Mouse (Mus musculus): ENCODE data around the gene E2f1. TPM values are rescaled to one million over a fixed set of nuclear protein-coding genes. Genes with fewer than 3 reads are reported as not detected.

The E2f1 gene
- under 1 TPM; 0.28 to 0.64 TPM for total RNA-seq (2021)
- long read RNA-seq, experiment 1, partial matches to known transcripts, result 0 of 4 reads
- long read RNA-seq, experiment 1, other reads (novel, unspliced or antisense), result 0 of 4 reads
- long read RNA-seq, experiment 2, result 0 reads

DNA sequence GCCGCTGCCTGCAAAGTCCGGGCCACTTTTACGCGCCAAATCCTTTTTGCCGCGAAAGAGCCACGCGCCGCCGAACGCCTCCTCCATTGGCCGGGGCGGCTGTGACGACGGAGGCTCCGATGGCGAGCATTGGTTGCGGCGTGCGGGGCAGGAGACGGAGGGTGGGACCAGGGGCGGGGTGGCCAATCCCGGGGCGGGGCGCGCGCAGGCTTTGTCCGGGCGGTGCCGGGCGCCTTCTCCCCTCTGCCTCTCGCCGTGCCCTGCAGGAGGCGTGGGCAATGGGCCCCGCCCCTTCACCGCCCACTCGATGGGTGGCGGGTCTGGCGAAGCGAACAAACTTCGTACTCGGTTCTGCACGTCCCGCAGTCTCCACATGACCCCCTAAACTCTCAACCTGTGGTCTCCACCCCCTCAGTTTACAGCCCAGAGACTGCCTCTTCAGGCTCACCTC is at the start of gene E2f1:
Gene E2f1, minus strand, starts transcription at position 57 of the 451 bp plus-strand sequence.
- peak; percentile 33; the same call in 1 of the 2 replicates for TF ChIP-seq CTCF (IDR thresholded peaks at IDR 0.05)
- intact Hi-C loops (cut with DNase I), result no loop called here
- Histone ChIP-seq H3K27ac (peak within 1 kb of the TSS; percentile 59), H3K4me3 (peak within 1 kb of the TSS; percentile 84)
- DNase-seq, result peak; percentile 98

DNA sequence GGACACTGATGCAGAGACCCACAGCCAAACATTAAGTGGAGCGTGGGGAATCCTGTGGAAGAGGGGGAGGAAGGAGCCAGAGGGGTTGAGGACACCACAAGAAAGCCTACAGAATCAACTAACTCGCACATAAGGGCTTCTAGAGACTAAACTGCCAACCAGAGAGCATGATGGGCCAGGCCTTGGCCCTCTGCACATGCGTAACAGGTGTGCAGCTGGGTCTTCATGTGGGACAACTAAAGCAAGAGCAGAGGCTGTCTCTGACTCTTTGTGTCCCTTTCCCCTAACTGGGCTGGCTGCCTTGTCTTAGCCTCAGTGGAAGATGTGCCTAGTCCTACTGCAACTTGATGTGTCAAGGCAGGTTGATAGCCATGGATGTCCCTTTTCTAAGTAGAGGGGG is 47.4 kb upstream of the E2f1 start:
- H3K27ac ChIP-seq, result no peak overlapping the region
- DNase-seq, result no peak
- TF ChIP-seq CTCF (IDR thresholded peaks at IDR 0.05), result no peak
- intact Hi-C loops (cut with DNase I), result no loop called here
- no peak overlapping the region for H3K4me3 ChIP-seq

DNA sequence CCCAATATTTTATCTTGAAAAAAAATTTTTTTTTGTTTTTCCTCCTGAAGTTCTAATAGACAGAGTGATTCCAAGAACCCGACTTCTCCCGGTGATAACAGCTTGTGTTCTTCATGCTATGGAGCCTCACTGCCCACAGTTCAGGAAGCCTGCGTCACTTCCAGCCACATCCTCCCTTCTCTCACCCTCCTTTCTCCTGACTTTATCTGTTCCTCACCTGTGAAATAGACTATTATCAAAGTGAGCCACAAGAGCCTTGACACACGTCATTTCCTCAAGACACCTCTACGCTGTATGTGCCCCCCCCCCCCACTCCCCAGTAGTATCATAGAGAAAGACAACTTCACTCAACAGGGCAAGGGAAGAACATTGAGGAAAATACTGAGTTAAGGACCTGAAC is 46.0 kb upstream of the E2f1 start:
- no peak for TF ChIP-seq CTCF (IDR thresholded peaks at IDR 0.05)
- peak overlapping the region; percentile 61 for H3K4me3 ChIP-seq
- peak overlapping the region; percentile 97 for H3K27ac ChIP-seq
- no peak for DNase-seq
- intact Hi-C loops (cut with DNase I), result no loop called here

DNA sequence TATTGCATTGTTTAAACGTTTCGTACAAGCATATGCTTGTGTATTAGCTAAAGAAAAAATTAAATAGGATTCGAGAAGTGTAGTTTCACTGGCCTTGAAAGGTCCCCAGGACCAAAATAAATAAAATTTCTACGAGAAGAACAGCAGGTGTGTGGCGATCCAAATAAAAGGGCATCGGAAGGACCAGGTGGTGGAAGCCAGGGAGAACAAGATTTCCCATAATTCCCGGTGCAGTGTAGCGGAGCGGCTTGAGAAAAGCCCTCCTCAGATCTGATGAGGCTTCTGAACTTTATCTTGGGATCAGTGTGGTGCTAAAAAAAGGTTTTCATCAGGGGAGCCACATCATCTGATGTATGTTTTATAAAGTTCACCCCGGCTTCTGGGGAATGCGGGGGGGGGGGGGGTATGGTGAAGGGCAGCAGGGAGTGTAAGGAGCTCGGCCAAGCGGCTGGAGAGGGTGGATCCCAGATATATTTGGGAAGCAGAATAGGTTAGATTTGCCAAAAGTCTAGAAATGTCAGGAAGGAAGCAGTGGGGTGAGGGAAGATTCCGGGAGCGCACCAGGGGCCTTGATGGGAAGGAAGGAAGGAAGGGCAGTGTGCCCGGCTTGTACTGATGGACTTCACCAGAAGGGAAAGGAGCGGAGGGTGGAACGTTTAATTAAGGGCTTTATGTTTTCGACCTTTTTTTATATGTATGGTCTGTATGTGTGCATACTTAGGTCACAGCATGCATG is 45.3 kb upstream of the E2f1 start:
- TF ChIP-seq CTCF (IDR thresholded peaks at IDR 0.05), result no peak
- intact Hi-C loops (cut with DNase I), result loop anchor here (5.0 kb wide), 2 partner anchors 63 to 203 kb away; partner anchors contain the start of gene Actl10
- Histone ChIP-seq H3K4me3 (peak overlapping the region; percentile 61), H3K27ac (peak overlapping the region; percentile 97)
- DNase-seq, result no peak

DNA sequence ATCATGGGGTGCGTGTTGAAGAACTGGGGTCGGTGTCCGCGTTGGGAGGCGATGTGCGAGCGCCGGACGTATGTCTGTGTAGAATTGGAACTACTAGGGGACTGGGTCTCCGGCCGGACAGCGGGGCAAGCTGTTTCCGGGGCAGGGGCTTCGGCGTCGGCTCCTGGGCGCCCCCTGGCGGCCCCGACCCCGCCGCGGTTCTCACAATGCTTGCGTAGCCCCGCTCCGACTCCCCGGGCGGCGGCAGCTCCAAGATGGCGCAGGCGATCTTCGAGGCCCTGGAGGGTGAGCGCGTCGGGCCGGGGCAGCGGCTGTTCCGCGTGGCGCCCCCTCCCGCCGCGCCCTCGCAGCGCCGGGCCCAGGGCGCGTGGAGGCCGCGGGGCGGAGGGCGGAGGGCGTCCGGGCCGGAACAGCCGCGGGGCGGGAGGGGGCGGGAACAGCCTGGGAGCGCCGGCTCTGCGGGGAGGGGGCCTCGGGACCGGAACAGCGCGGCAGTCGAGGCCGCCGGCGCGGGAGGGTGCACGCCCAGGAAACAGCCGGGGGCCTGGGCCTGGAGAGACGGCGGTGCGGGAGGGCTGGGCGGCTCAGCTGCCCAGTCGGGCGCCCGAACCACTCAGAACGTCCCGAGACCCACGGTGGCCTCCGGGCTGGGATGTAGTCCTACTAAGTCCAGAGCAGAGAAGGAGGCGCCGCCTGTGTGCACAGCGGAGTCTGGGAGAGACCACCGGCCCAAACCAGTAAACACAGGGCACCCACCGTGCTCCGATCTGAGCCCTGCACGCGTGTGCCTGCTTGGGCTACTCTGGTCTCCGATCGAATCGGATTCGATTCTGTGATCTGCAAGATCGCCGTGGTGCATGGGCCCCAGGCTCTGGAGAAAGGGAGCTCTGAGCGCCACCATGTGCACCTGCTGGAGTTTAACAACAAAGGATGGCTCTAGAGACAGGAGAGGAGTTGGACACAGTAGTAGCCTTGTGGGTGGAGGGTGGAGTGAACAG is 43.7 kb upstream of the E2f1 start, which contains the start of the genes Zfp341 and 4930519P11Rik:
Gene Zfp341, plus strand, starts transcription at position 180 of the 998 bp plus-strand sequence.
Gene 4930519P11Rik, minus strand, starts transcription at position 320 of the 998 bp plus-strand sequence.
- peak; percentile 97 for TF ChIP-seq CTCF (IDR thresholded peaks at IDR 0.05)
- intact Hi-C loops (cut with DNase I), result loop anchor here (2.0 to 5.0 kb wide), 3 partner anchors 21 to 201 kb away; partner anchors contain the start of gene Actl10
- DNase-seq, result peak; percentile 95
- H3K27ac ChIP-seq, result peak within 1 kb of the TSS; percentile 97
- peak within 1 kb of the TSS; percentile 92 for H3K4me3 ChIP-seq

DNA sequence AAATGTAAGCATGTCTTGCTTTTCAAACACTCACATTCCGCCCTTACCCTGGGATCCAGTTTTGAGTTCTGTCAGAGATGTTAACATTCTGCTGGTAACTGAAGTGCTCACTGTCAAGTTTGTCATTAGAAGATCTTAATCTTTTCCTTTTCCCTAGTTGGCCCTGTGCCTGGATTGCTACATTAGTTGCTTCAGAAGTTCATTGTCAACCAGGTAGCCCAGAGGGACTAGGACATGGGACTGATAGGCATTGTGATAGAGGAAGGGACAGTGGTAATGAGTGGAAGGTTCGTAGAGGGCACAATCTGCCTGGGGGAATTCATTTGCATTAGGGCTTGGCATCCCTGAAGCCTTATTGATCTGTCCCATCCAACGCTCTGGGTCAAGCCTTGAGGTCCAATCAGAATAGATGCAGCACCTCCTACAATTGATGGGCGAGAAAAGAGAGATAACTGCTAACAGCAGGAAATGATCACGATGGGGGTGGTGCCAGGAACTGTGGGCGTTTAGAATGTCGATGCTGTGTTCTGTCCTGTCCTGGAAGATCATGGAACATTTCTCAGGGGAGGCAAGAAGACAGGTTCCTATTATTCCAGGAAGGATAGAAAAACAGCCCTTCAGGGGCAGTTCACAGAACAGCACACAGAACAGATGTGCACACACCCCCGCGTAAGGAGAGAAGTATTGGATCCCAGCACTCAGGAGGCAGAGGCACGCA is 39.5 kb upstream of the E2f1 start:
- no peak for TF ChIP-seq CTCF (IDR thresholded peaks at IDR 0.05)
- Histone ChIP-seq H3K4me3 (no peak overlapping the region), H3K27ac (no peak overlapping the region)
- DNase-seq, result no peak
- intact Hi-C loops (cut with DNase I), result no loop called here

DNA sequence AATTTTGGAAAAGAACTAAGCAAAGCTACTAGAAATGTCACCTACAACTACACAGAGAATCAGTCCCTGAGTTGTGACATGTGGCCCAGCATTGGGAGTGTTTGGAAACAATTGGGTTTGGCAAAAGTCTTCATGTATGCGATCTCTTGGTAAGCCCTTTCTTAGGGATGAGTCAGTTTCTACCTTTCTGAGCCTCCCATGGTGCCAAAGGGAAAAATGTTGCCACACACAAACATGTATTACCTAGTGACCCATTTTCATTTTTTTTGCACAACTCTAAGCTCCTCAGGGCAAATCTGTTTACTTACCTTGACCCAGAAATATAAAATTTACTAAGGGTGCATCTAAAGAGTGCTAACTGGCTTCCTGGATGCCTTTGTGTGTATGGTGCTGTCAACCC is 37.3 kb upstream of the E2f1 start:
- Histone ChIP-seq H3K27ac (no peak overlapping the region), H3K4me3 (no peak overlapping the region)
- no peak for TF ChIP-seq CTCF (IDR thresholded peaks at IDR 0.05)
- intact Hi-C loops (cut with DNase I), result no loop called here
- DNase-seq, result no peak

DNA sequence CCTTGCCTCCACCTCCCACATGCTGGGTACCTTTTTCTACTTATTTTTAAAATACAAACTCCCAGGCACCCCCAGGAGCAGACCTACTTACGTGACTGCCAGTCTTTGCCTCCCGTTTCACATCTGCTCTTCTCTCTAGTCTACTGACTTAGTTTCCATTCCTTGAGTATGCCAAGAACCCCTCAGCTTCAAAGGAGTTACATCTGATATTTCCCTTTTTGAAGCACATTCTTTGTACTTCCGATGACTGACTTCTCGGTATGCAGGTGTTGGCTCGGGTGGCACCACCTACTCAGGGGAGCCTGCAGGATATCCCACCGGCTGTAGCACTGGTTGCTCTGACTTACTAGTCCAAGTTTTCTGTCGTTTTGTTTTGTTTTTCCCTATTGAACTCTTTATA is 34.5 kb upstream of the E2f1 start:
- H3K4me3 ChIP-seq, result peak overlapping the region; percentile 95
- H3K27ac ChIP-seq, result peak overlapping the region; percentile 98
- intact Hi-C loops (cut with DNase I), result no loop called here

DNA sequence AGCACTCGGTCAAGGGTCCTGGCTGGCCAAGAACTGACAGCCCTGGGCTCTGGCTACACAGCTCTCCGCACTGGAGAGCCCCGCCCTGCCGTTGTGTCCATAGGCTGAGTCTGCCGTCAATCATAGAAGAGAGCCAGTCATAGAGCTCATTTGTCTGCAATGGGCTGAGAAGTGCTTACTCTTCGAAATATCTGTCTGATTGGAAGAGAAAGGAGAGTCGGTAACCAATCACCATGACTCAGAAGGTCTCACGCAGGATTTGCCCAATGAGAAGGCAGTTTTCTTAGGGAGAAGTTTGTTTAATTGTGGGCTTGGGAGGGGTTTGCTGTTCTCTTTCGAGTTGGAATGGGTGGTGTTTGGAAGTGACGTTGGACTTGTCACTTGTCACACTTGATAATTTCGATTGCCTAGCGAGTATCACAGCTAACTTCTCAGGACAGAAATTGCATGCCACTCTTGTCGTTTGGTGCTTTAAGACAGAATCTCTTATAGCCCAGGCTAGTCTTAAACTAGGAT is 34.0 kb upstream of the E2f1 start, which contains the start of gene Pxmp4:
Gene Pxmp4, minus strand, starts transcription at position 71 of the 516 bp plus-strand sequence.
- intact Hi-C loops (cut with DNase I), result no loop called here
- no peak for TF ChIP-seq CTCF (IDR thresholded peaks at IDR 0.05)
- H3K27ac ChIP-seq, result peak within 1 kb of the TSS; percentile 98
- H3K4me3 ChIP-seq, result peak within 1 kb of the TSS; percentile 95
- peak; percentile 98 for DNase-seq

More for the DNA sequence above, 34.5 kb upstream of the E2f1 start:
- no peak for DNase-seq
- no peak for TF ChIP-seq CTCF (IDR thresholded peaks at IDR 0.05)

DNA sequence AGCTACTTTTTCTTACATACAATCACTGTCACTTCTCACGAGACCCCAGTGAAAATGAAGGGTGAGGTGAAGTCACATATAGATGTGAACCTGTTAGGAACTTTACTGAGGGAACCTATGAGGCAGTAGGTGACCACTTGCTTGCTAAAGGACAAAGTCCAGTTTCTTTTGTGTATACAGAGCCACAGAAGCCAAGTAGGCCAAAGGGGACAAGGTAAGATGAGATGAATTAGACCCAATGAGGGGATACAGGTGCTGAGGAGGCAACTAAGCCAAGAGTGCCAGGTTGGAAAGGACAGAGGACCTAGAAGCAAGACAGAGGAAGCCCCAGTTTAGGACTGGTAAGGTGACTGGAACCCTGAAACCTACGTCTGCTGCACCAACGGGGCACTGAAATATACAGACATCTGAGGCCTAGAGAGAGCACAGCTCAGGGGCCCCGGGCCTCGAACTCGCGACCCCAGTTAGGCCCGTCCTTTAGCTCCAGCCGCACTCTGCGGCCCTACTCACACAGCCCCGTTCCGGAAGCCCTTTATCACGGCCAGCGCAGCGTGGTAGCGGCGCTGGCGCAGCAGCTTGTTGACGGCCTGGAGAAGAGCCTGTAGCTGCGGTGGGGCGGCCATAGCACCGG is 33.4 kb upstream of the E2f1 start:
- Histone ChIP-seq H3K4me3 (peak overlapping the region; percentile 95), H3K27ac (peak overlapping the region; percentile 98)
- intact Hi-C loops (cut with DNase I), result no loop called here
- no peak for DNase-seq
- TF ChIP-seq CTCF (IDR thresholded peaks at IDR 0.05), result no peak

DNA sequence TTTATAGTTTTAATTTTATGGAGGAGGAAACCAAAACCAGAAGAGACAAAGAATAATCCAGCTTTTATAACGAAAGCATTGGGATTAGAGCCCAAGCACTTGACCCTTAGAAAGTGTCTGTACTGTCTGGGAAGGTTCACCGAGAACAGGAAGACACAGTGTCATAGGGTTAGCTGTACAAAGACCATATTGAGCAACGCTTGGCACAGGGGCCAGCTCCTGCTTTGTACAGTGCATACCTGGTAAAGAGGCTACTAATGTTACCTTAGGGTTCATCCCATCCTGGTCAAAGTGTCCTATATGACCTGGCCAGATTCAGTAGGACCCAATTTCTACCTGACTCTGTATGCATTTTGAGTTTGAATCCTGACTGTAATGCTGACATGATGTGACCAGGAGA is 31.6 kb upstream of the E2f1 start:
- intact Hi-C loops (cut with DNase I), result no loop called here
- TF ChIP-seq CTCF (IDR thresholded peaks at IDR 0.05), result no peak
- no peak for DNase-seq
- Histone ChIP-seq H3K4me3 (no peak overlapping the region), H3K27ac (no peak overlapping the region)

Data from gastrocnemius, adult 2 months (tissue).